Mouse (Mus musculus) retina, postnatal 1 day (tissue): ENCODE measurements at regions not wholly inside any gene's neighbourhood (a gene's known extent, or its start where the extent isn't known, plus 50 kb on each side); places are given as distances from the start of the nearest gene placed in this dataset.

Experiments
- DNase-seq: peaks from one replicate; pipeline ENCODE4 v3.0.0-alpha.2; 2012

DNA sequence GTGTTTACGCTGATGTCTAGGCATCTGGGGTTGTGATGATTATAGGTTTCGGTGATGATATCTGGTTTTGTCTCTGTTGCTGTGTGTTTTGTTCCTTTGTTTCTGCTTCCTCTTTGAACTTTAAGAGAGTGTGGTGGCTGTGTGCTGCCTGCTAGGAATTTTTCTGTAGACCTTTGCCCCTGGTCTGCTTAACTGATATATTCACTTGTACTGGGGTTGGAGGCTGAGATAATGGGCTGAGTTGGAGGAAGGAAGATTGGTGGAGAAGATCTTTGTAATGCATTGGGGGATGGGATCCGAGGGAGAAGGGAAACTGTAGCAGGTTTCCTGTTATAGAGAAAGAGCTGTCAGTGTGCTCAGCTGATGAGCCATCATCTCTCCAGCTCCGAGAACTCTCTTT lies 55.8 kb downstream of the Mid1ip1 start:
- no peak for DNase-seq

DNA sequence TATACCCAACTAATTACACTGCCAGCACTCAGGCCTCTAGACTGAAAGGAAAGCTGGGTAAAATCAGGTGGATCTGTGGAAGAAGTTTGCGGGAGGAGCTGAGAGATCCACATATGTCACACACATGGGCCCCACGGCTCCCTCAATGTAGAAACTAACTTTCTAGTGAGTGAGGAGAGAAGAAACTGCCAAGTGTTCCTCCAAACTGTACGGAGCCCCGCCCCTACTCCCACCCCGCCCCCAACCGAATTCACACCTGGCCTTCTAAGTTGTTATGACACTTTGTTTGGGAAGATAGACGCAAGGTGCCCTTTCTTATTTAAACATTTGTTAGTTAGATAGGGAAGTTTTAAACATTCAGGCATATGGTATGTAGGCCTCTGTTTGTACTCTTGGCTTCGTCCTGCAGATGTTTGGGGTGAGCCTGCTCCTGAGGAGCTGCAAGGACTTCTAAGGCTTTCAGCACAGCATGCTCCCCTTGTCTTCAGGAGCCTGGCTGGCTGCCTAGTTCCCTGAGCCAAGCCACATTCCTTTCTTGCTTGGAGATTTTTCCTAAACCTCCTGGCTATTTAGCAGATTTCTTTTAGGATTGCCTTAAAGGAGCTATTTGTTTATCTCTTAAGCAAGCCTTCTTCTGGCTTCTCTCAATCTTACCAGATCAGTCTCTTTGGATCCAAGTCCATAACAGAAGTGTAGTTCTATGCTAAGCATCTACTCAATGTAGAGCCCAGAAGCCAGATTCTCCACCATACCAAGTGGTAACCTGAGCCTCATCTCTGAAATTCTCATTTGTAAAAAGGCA lies 61.1 kb downstream of the Mid1ip1 start:
- DNase-seq, result no peak

DNA sequence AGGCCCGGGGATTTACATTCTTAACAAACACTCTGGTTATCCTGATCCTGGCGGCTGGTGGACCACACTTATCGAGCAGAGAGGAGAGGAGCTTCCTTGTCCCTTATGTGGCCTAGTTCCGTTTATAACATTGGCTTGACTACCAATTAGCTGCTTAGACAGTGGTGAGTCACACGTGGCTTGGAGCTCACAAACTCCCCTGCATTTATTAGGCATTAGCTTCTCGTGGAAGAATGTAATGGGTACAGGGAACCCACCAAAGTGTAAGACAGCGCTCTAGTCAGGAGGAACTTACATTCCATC lies 61.7 kb downstream of the Mid1ip1 start:
- DNase-seq, result no peak

- DNase-seq, result no peak
Observed at GRCm38 (mm10) chrX:10778014-10778413, 63.2 kb downstream of the Mid1ip1 start.

DNA sequence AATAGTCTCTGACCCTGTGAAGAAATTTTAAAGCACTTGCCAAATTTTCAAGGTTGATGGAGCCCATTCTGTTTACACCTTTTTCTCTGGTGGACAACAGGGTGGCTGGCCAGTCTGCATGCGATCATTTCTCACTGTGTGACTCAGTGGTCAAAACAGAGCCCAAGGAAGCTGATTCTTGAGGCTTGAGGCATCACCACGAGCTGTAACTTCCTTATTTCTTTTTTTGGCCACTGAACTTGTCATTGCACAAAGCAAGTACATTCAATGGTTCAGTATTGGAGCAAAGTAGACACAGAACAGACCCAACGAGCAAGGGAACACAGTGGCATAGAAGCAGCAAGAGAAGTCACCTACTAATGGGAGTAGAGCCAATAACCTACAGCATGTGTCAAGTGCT lies 71.5 kb downstream of the Mid1ip1 start:
- no peak for DNase-seq

GRCm38 (mm10) chrX:10787057-10787456 lies 72.2 kb downstream of the Mid1ip1 start:
- no peak for DNase-seq

- peak; percentile 7 for DNase-seq
Observed at GRCm38 (mm10) chrX:10820313-10820920, 105.6 kb downstream of the Mid1ip1 start.

DNA sequence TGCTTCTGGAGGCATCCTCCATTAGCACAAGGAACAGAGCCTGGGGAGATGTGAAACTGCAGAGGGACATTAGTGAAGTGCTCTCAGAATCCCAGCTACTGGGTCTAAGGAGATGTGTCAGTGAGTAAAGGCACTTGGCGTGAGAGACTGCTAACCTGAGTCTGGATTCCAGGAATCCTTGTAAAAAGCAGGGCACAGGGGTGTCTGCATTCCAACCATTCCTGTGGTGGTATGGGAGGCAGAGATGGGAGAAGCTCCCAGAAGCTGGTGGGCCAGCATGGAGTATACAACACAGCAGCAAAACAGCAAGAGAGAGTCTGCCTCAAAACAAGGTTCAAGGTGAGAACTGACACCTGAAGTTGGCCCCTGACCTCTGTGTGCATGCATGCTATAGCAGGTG lies 118.9 kb downstream of the Mid1ip1 start:
- DNase-seq, result no peak

- DNase-seq, result no peak
Observed at GRCm38 (mm10) chrX:10857089-10857488, 142.3 kb downstream of the Mid1ip1 start.

DNA sequence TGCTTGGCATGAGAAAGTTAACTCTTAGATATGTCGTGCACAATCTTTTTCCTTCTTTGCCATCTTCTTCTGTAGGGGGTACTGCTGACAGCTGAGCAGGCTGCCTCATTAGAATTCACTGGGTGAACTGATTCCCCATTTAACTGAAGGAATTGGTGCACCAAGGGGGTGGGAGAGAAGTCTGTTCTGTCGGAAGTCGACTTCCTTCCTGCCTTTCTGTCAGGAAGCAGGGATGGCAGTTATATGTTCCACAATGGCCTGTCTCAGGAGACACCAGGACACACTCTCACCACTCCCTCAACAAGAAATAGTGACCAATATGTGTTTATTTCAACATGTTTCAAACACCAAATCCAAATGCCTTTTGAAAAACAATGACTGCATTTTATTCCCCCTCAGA lies 142.9 kb downstream of the Mid1ip1 start:
- no peak for DNase-seq

DNA sequence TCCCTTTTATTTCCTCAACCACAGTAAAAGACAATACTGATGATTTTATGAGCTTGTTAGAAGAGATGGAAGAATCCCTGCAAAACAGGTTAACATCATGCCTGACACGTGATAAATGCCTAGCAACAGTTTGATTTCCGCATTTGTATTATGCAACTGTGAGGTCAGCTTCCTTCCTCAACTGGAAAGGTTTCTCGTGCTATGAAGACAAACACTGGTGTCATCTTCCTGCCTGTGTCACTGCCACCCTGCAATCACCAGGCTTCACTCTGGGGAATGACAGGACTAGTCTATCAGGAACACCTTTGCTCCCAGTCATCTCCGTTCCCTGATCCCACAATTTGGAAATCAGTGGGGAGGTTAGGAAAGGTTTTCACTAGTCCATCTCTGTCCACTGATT lies 156.8 kb downstream of the Mid1ip1 start:
- no peak for DNase-seq

- DNase-seq, result no peak
Observed at GRCm38 (mm10) chrX:10877856-10878255, 163.0 kb downstream of the Mid1ip1 start.

DNA sequence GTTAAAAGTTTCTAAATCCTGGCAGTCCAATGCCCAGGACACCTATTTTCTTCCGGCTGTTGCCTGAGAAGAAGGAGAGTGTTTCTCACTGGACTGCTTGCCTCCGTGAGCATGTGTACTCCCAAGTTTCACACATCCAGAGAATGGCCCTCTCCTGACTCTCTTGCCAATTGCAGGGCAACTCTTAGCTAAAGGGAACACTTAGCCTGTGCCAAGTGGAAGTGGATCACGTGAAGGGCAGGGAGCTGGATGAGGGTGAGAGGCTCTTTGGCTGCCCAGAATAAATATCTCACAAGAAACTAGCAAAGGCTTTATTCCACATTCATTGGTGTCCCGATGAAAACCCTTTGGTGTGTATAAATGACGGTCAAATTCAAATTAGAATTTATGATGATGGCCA lies 164.1 kb downstream of the Mid1ip1 start:
- DNase-seq, result no peak

DNA sequence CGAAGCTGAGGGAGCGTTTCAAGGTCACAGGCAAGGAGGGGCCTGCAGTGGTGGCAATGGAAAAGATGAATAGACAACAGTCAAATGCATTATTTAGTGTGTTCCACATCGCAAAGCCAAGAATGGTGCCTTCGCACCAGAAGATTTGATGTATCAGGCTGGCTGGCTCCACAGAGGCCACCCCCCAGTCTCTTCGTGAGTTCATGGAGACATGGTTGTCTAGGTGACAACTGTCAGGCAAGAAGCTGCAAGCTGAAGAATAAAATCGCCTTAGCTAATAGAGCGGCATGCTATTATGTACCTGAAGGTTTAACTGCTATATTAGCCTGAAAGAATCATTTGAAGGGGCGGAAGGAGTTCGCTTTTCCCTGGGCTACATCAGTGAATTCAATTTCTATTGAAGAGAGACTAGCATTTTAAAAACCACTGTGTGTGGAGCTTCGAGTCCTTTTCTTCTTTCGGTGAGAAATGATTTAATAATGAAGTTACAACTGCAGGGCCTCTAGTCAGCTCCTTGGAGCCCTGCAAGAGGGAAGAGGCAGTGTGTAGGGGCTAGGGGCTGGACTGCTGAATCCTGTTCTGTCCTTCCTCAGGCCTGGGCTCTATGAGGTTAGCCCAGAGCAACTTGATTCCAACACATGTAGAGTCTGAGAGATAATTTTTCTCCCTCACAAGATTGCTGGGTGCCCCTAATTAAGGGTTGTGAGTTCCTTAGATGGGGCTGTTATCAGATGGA lies 169.1 kb downstream of the Mid1ip1 start:
- DNase-seq, result peak; percentile 24

GRCm38 (mm10) chrX:10892815-10893214 lies 178.0 kb downstream of the Mid1ip1 start:
- no peak for DNase-seq

- DNase-seq, result no peak
Observed at GRCm38 (mm10) chrX:10896193-10896955, 181.6 kb downstream of the Mid1ip1 start.

DNA sequence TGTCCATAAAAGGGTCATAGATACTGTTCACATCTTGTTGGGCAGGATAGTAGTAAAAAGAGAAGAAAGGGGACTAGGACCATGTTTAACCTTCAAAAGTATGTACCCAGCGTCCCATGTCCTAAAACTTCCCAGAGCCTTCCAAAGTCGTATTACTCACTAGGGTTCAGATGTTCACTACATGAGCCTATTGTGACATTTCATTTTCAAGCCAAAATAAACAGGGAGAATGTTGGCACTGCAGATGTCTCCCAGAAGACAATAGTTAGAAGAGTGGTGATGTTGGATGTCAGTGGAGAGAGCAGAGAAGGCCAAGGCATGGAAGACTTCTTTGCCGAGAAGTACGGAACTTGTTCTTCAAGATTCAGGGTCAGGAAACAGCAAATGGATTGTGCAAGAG lies 187.9 kb downstream of the Mid1ip1 start:
- DNase-seq, result no peak

- DNase-seq, result no peak
Observed at GRCm38 (mm10) chrX:10904072-10904471, 189.3 kb downstream of the Mid1ip1 start.

GRCm38 (mm10) chrX:10904889-10905288 lies 190.1 kb downstream of the Mid1ip1 start:
- DNase-seq, result peak; percentile 37

GRCm38 (mm10) chrX:10911127-10912061 lies 196.6 kb downstream of the Mid1ip1 start:
- DNase-seq, result peak; percentile 5
